Mouse (Mus musculus): ENCODE measurements at regions not wholly inside any gene's neighbourhood (a gene's known extent, or its start where the extent isn't known, plus 50 kb on each side); places are given as distances from the start of the nearest gene placed in this dataset.

DNA sequence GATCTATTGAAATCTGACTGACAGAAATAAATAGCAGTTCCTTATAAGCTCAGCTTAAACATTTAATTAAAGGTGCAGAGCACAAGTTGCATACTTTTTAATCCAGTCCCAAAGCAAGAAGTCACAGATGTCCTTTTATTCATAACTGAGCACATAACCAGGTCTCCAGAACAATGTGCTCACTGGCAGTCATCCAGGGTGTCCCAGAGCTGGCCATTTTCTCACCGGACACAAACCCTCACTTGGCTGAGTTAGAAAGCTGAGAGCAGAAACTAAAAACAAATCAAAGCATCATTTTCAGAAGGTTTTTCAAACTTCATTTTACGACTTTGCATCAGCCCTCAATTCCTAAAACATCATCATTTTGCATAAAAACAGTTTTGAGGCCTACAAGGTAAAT is 75.9 kb downstream of the Zfp330 start:
- TF ChIP-seq CTCF (IDR thresholded peaks at IDR 0.05; ENCODE audit: low read depth) = no peak
- TF ChIP-seq EP300 (IDR thresholded peaks at IDR 0.05; ENCODE audit: low read depth) = no peak
